Mouse (Mus musculus) c-Kit-positive CD71-negative TER-119-negative erythroid progenitor cells, embryonic 14.5 days (primary cell): ENCODE measurements at regions not wholly inside any gene's neighbourhood (a gene's known extent, or its start where the extent isn't known, plus 50 kb on each side); places are given as distances from the start of the nearest gene placed in this dataset.

Experiments used
- DNase-seq: peaks from one replicate; pipeline ENCODE4 v3.0.0-alpha.2; 2013; ENCODE audit warnings: low read depth

DNA sequence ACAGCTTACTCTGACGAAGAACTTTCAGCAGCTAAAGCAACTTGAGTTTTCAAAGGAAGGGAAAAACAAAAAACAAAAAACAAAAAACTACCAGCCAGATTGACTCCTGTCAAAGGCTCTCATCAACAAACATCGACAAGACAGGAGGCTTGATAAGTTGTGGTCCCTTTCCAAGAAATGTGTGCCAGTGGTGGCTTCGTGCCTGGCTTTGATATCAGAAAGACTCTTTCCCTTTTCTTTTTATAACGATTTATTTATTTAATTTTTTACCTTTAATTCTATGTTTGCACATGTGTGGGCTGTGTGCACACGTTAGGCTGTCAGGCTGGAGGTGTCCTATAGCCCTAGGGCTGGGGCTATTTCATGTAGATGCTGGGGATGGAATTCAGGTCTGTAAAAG, 60.4 kb downstream of the Dact1 start:
- DNase-seq = no peak

- no peak for DNase-seq
Observed at GRCm38 (mm10) chr12:71371948-71372347, 62.3 kb downstream of the Dact1 start.

GRCm38 (mm10) chr12:71373633-71374032, 63.9 kb downstream of the Dact1 start:
- no peak for DNase-seq

GRCm38 (mm10) chr12:71376446-71376845, 66.8 kb downstream of the Dact1 start:
- DNase-seq = no peak

GRCm38 (mm10) chr12:71376966-71377365, 67.3 kb downstream of the Dact1 start:
- DNase-seq = no peak

DNA sequence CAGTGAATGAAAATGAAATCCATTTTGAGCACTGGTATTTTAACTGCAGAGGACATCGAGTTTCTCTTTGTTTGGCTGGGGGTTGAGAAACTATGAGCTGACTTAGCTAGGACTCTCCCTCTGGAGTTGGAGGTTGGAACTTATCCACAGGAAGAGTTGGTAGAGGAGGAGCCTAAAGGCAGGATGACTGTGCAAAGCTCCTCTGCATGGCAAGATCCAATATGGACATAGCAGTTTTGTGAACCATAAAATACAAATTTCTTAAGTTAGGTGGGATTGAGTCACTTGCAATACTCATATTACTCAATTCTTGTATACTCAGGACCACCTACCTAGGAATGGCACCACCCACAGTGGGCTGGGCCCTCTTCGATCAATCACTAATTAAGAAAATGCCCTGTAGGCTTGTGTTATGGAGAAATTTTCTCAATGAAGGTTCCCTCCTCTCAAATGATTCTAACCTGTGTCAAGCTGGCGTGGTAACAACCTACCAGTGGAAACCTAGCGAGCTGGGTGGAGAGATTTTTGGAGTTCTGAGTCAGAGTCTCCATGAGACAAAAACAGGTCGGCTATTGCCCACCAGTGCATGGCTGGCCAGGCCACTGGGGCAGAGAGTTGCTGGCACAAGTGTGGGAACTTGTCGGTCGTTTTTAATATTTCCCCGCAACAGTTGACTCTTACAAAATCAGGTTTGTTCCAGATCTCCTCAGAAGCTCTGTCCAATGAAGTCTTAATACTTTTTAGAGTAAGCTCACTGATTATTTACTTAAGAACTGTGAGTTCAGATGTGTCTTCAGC, 70.1 kb downstream of the Dact1 start:
- no peak for DNase-seq

DNA sequence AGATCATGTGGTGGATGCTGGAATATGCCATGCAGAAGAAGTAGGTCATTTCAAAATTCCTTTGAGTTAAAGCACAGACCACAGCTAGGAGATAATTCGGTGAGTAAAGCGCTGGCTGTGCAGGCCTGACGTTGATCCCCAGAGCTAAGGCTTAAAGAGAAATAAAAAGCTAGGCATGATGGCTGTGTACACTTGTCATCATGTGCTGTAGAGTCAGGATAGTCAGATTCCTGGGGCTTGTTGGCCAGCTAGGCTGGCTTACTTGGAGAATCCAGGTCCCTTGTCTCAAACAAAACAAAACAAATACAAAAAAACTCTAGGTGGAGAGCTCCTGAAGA, 70.7 kb downstream of the Dact1 start:
- no peak for DNase-seq

- no peak for DNase-seq
Observed at GRCm38 (mm10) chr12:71386251-71386650, 76.6 kb downstream of the Dact1 start.

DNA sequence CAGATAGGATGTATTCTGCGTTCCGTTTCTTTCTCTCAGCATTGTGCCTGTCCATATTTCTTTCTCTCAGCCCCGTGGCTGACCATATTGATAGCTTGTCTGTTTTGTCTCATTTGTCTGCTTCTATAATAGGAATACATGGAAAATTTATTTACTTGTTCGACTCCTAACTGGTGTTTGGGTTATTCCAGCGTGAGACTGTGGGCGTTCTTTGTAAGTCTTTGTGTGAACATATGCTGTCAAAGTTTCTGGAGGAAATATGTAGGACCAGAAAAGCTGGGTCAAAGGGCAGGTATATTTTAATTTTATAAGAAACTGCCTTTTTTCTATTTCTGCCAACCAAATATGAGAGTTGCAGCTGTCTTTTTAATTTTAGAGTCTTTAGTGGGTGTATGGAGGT, 81.8 kb downstream of the Dact1 start:
- no peak for DNase-seq

DNA sequence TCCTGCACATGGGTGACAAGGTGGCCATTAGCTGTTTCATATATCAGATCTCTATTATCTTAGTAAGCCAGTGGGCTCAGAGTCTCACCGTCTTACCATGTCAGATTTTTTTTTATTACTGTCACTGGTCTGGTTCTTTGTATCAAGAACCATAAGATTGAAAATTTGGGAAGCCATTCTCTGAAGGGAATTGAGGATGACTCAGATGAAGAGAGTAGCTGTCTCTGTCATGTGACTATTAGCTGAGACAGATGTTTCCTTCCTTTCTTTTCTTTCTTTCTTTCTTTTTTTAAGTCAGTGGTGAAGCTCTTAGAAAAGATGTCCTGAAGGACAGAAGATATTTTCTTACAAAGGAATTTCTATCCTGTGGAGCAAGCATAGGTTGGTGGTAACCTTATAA, 84.1 kb downstream of the Dact1 start:
- no peak for DNase-seq

- DNase-seq = no peak
Observed at GRCm38 (mm10) chr12:71397456-71397855, 87.8 kb downstream of the Dact1 start.

- DNase-seq = no peak
Observed at GRCm38 (mm10) chr12:71398701-71399100, 89.0 kb downstream of the Dact1 start.

DNA sequence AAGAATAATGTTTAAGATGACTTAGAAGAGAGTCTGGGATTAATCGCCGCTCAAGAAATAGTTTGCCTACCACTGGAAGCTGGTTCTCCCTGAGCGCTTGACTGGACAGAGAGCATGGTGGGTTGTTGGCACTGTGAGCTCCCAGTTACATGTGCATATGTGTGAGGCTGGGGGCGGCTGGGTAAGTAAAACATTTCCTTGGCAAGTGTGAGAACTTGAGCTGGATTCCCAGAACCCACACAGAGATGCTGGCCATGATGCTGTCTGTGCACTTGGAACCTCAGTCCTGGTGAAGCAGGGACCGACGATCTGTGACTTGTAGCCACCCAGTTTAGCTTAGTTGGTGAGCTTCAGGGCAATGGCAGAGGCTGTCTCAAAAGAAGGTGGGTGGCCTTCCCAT, 90.5 kb downstream of the Dact1 start:
- DNase-seq = no peak

- DNase-seq = no peak
Observed at GRCm38 (mm10) chr12:71401621-71402416, 92.1 kb downstream of the Dact1 start.

- no peak for DNase-seq
Observed at GRCm38 (mm10) chr12:71407294-71407693, 97.6 kb downstream of the Dact1 start.

DNA sequence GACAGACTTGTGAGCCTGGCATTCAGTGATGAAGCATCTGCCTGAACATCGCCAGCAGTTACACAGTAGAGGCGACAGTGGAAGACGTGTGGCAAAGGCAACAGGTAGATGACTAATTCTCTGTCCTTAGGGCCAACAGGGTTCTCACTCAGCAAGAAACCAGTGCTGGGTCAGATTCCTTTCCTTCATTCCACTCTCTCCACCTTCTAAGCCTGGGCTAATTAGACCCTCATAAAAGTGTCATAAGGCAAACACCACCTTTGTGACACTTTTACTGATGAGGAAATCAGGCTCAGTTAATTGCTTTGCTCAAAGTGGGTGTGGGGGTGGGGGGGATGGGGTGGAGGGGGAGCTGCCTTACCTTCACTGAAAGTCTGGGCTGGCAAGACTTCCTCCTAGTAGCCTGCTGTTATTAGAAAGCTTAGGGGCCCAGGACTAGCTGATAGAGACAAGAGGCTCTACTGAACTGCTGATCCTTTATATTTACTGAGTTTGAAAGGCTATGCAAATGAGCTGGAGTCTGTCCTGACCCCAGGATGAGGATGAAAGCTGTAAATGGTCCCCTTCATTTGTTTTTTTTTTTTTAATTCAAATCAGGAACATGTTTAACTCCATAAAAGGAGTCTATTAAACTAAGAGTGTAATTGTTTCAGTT, 98.8 kb downstream of the Dact1 start:
- DNase-seq = no peak

- no peak for DNase-seq
Observed at GRCm38 (mm10) chr12:71412331-71412730, 102.6 kb downstream of the Dact1 start.

DNA sequence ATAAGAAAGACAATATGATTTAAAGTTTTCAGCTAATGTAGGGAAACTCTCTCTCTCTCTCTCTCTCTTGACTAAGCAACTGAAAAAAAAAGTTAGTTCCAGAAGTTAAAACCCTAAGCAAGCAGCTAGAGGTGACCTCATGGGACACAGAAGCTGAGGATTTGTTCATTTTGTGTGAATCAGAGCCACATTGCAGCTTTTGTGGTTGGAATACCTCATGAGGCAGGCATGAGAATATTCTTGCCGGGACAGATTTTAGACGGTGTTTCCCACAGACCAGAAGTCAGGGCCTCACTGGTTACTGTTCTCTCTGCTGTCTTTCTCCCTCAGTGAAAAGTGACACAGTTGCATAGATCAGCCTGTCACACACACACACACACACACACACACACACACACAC, 107.3 kb downstream of the Dact1 start:
- no peak for DNase-seq

DNA sequence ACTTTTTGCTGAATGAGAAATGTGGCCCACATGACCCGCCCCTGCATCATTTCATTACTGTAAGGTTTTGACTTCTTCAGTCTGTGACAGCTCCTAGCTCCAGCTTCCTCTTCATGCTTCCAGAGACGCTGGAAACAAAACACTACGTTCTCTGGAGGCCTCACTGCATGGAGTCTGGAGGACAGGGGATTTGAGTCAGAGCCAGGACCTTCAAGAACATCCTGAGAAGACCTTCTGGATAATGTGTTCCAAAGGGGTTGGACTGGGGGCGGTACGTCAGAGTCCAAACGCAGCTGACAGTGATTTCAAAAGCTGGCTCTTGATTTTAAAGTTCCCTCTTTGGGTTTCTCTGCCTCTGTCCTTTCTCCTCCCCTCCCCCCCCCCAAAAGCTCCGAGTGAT, 108.5 kb downstream of the Dact1 start:
- DNase-seq = no peak

- DNase-seq = no peak
Observed at GRCm38 (mm10) chr12:71419161-71419560, 109.5 kb downstream of the Dact1 start.

- no peak for DNase-seq
Observed at GRCm38 (mm10) chr12:71426023-71426719, 116.5 kb downstream of the Dact1 start.

- DNase-seq = no peak
Observed at GRCm38 (mm10) chr12:71427974-71428373, 118.3 kb downstream of the Dact1 start.
